Mouse (Mus musculus): ENCODE data around the gene Cdrt4. TPM values are rescaled to one million over a fixed set of nuclear protein-coding genes. Genes with fewer than 3 reads are reported as not detected.

Cdrt4 gene
- polyA plus RNA-seq (2012; rRNA removed), result 1.2 and 2.7 TPM in 2 replicates

DNA sequence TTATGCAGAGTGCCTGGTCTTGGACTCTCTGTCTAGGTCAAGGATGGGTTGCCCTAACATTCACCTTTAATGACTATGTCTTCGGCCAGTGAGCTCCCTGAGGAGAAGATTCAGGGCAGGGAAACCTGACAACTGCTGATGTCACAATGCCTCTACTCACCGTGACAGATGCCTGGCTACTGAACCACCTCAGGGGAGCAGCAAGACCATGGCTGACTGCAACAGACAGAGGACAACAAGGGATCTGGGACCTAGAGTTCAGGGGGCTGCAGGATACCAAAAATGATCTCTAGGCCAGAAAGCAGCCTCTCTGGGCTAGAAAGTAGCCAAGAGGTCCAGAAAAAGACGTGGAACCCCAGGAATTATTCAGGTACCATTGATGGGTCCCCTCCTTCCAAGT lies at the start of gene Cdrt4:
Cdrt4 (plus strand) TSS at position 182 of the 400 bp plus-strand sequence.
- no peak for DNase-seq (ENCODE audit: low read depth)

DNA sequence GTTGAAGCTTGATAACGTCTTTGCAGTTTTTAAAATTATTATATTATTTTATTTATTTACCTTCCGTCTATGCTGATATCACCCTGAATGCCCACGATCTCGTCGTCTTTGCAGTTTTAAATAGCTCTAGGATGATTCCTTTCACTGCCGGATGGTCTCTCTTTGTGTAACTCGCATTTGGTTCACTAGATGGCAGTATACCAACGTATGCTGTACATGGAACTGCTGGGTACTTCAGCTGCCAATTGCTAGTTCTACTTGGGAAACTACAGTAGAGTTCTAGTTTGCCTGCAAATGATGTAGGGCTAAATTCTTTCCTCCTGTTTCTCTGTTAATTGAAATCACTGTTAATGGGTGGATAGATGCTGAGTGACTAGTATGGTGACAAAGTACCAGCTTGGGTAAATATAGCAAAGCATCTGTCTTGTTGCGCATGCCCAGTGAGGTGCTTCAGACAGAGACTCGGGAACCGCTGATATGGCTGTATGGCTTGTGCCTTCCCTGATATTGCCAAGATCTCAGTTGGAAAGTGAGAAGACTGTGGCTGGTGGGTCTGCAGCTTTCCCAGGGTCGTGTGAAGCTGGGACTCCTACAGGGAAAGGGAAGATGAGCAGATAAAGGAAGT lies 49.2 kb upstream of the Cdrt4 start:
- DNase-seq (ENCODE audit: low read depth), result no peak

DNA sequence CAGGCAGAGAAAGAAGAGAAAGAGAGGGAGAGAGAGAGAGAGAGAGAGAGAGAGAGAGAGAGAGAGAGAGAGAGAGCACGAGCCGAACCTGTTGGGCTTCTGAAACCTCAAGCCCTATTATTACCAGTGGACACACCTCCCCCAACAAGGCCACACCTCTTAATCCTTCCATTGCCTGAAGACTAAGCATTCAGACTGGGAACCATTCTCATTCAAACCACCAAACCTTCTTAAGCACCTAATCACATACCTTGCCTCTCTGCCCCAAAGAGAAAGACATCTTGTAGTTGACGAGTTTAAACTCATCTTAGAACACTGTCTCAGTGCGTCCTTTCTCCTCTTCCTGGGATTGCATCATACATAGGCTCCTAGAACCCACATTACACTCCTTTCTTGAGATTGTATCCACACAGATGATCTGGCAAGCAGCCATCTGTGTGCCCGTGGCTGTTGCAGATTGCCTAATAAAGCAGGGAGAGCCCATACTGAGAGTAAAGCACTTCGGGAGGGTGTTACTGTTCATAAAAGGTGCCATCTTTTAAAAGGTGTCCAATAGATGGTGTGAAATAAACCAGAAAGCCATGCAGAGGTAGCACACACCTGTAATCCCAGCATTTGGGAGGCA lies 47.0 kb upstream of the Cdrt4 start:
- DNase-seq (ENCODE audit: low read depth), result no peak

GRCm38 (mm10) chr11:62909720-62910306 lies 41.2 kb upstream of the Cdrt4 start:
- DNase-seq (ENCODE audit: low read depth), result no peak

DNA sequence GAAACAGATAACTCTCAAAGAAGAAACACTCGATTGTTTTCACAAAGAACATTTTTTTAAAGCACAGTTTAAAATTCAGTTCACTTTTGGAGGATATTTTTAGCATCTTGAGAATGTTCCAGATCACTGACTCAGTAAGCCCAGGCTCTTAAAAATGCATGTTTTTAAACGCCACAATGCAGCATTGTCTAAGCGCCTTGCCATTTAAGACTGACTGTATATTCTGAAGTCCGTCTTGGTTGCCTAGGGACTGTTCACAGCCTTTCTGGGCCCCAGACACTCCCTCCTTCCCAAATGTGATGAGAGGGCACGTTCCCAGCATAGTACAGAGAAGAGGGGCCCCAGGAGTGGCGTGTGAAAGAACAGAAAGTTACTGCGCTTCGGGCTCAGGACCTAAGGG lies 39.6 kb upstream of the Cdrt4 start:
- no peak for DNase-seq (ENCODE audit: low read depth)

DNA sequence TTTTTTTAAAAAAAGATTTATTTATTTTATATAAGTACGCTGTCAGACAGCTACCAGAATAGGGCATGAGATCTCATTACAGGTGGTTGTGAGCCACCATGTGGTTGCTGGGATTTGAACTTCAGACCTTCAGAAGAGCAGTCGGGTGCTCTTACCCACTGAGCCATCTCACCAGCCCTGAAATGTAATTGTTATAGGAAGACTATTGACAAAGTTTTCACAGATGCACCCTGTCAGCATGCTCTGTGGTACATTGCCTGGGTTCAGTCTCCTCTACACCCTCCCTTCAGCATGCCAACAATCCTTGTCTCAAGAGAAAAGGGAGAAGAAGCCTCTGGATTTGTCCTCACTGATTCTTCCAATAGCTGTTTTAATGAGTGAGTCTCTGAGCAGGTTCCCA lies 37.9 kb upstream of the Cdrt4 start:
- DNase-seq (ENCODE audit: low read depth), result no peak

DNA sequence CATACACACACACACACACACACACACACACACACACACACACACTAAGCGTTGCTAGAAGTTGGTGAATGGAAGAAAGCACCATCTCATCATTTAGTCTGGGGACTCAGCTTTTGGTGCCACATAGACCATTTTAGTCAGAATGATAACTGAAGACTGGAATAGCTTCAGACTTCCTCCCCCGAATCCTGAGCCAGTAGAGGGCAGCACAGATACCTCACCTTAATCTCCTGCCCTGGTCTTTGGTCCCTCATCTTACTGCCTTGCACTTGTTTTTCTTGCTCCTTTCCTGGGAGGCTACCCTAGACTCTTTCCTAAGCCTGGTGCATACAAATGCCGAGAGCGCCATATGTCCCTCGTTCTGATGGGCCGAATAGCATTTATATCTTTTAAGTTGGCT lies 36.5 kb upstream of the Cdrt4 start:
- no peak for DNase-seq (ENCODE audit: low read depth)

DNA sequence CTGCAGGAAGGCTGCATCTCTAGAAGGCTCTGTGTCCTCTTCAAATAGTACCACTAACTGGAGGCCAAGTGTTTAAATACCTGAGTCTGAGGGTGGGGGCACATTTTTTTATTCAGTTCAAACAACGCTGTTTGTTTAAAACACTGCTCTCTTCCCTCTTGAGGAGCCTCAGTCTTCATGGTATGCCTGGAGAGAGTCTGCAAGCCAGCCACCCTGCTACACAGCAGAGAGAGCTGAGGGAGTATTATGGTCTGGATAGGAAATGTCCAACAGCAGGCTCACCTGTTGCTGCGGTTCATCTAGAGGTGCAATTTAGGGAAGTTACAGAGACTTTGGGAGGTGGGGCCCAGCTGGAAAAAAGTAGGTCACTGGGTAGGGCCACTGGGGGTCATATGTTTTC lies 35.5 kb upstream of the Cdrt4 start:
- no peak for DNase-seq (ENCODE audit: low read depth)

- DNase-seq (ENCODE audit: low read depth), result no peak
These were observed 34.2 kb upstream of the Cdrt4 start for GRCm38 (mm10) chr11:62916765-62917164.

DNA sequence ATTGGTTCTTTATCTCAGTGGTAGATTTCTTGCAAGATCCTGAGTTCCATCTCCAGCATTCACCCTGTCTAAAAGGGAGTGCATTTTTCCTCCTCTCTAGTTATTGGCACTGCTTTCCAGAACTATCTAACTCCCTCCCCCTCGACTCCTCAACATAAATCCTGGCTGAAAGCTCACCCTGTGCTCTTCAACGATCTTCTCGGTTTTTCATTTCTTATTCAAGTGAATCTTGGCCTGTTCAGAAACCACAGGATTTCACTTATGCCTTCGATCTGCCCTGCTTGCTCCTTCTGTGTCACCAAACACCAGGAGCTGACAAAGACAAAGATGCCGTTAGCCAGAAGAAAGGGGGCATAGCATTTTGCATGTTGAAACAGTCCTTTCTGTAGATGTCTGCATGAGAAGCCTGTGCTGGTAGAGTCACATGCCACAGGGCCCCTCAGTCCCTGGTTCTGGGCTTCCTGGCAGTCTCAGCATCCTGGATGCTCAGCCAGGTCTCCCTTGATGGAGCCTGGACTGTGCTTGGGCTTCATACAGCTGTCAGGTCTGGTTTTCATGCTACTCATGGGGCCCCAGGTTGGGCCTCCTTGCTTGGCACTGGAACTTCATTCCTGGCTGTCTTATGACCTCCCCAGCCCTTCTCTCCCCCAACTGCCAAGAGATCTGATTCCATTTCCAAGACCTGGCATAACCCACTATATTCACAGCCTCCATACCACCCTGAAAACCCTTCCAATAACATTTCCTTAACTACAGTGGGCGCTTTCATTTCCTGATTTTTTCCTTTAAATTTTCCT lies 30.8 kb upstream of the Cdrt4 start:
- DNase-seq (ENCODE audit: low read depth), result no peak

GRCm38 (mm10) chr11:62920743-62921050 lies 30.3 kb upstream of the Cdrt4 start:
- no peak for DNase-seq (ENCODE audit: low read depth)

- no peak for DNase-seq (ENCODE audit: low read depth)
These were observed 29.7 kb upstream of the Cdrt4 start for GRCm38 (mm10) chr11:62921052-62921977.

DNA sequence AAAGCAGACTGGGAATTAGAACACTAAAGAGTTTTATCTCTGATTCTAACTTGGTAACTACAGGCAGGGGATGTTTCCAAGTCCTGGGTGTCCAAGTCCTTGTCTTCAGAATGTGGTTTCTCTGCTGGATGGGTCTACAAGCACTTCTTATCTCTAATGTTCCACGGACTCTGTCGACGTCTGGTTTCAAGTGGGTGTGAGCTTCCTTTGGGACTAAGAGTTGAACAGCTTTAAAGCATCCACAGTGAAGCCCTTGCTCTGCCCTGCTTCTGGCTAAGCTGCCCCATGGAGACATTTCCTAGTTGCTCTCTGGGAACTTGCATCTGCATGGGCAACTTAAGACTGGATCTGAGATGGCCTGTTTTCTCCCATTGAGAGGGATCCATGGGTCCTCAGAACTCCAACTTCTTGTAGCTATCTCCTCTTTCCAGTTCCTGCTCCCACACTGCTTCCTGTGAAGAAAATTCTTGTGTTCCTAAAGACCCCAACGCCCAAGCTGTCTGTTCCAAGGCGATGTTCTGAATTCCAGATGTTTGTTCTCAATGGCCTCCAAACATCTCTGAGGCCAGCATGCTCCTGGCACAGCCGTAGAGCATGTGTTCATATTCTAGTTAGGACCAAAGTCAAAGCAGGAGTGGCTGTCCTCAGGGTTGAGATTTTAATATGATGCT lies 26.8 kb upstream of the Cdrt4 start:
- DNase-seq (ENCODE audit: low read depth), result no peak

- no peak for DNase-seq (ENCODE audit: low read depth)
These were observed 21.2 kb upstream of the Cdrt4 start for GRCm38 (mm10) chr11:62929799-62930198.

DNA sequence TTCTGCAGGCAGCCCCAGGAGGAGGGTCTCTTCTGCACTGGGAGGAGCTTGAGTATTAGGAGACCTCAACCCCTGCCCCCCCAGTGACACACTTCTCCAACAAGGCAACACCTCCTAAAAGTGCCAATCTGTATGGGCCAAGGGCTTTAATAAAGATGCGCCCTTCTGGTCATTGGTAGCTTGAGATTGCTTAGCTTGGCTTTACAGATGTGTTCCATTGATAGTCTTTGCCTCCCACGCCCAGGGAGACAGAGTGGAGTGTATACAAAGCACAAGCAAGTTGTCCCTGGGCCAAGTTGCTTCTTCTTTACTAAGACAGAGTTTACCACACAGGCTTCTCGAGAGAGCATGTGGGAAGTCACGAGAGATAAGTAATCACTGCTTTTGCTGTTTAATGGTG lies 20.4 kb upstream of the Cdrt4 start:
- no peak for DNase-seq (ENCODE audit: low read depth)

- DNase-seq (ENCODE audit: low read depth), result no peak
These were observed 19.9 kb upstream of the Cdrt4 start for GRCm38 (mm10) chr11:62931141-62931540.

- no peak for DNase-seq (ENCODE audit: low read depth)
These were observed 17.9 kb upstream of the Cdrt4 start for GRCm38 (mm10) chr11:62933099-62933498.

DNA sequence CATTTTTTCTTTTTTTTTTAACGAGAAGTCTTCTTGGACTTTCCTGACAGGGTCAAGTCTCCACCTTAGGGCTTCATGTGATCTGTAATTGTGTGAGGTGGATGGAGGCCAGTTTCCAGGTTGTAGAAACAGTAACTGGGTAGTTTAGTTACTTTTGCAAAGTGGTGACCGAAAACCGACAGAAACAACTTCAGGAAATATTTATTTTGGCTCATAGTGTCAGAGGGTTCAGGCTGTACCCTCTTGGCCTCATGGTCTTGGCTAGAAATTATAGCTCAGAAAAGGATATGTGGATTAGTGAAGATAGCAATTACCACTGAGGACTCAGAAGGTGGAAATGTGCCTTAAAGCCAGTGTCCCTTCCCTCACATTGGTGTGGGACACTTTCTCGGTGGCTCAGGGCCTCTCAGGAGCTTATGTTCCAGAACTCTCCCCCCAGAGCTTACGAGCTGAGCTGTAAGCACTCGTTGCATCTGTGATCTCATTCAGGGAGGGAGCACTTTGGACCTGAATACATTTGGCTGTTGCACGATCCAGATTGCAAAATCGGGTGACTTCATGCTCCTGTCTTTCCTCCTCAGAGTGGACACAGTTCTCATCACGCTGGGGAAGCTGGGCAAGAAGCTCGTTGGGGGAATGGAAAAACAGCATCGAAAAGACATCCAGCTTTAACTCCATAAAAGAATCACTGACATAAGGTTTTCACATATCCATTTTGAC lies 16.0 kb upstream of the Cdrt4 start:
- no peak for DNase-seq (ENCODE audit: low read depth)

GRCm38 (mm10) chr11:62937986-62938385 lies 13.0 kb upstream of the Cdrt4 start:
- no peak for DNase-seq (ENCODE audit: low read depth)

- DNase-seq (ENCODE audit: low read depth), result no peak
These were observed 12.1 kb upstream of the Cdrt4 start for GRCm38 (mm10) chr11:62938921-62939320.

- DNase-seq (ENCODE audit: low read depth), result no peak
These were observed 10.8 kb upstream of the Cdrt4 start for GRCm38 (mm10) chr11:62940176-62940575.

All from gonadal fat pad, adult 2 months (tissue).